Mouse (Mus musculus) embryonic facial prominence, embryonic 14.5 days (tissue): ENCODE measurements around the gene Ltbp4. TPM values are rescaled to one million over a fixed set of nuclear protein-coding genes. Genes with fewer than 3 reads are reported as not detected.

Experiments
- ATAC-seq: fragments of 200-750 bp; cut with Nextera tagmentation; 2 replicates; pipeline ENCODE4 v1.8.0; 2017; ENCODE audit warnings: low read depth, moderate number of reproducible peaks, moderate TSS enrichment
- DNase-seq: peaks from one replicate; pipeline ENCODE4 v3.0.0-alpha.2; 2015; ENCODE audit warnings: low spot score
- H3K27ac ChIP-seq: fragments of 300-500 bp; sonication (generic); replicated peaks from 2 replicates; pipeline ENCODE4 v1.5.1; 2014; ENCODE audit warnings: low read depth, mild to moderate bottlenecking, low read length, moderate library complexity
- H3K27me3 ChIP-seq: fragments of 300-500 bp; sonication (generic); replicated peaks from 2 replicates; pipeline ENCODE4 v1.6.1; 2014; ENCODE audit warnings: low read length; ENCODE audit not compliant: control insufficient read depth, insufficient read depth
- H3K36me3 ChIP-seq: fragments of 300-500 bp; sonication (generic); 2 replicates; pipeline ENCODE4 v1.6.1; 2014; ENCODE audit warnings: low read length, mixed read lengths; ENCODE audit not compliant: control insufficient read depth, insufficient read depth
- H3K4me1 ChIP-seq: fragments of 300-500 bp; sonication (generic); 2 replicates; pipeline ENCODE4 v1.6.1; 2014; ENCODE audit warnings: antibody characterized with exemption, low read length; ENCODE audit not compliant: control insufficient read depth, insufficient read depth
- H3K4me2 ChIP-seq: fragments of 300-500 bp; sonication (generic); 2 replicates; pipeline ENCODE4 v1.6.1; 2014; ENCODE audit warnings: low read depth, mild to moderate bottlenecking, low read length, moderate library complexity, mixed read lengths
- H3K4me3 ChIP-seq: fragments of 300-500 bp; sonication (generic); 2 replicates; pipeline ENCODE4 v1.5.1; 2014; ENCODE audit warnings: low read depth, mild to moderate bottlenecking, low read length
- H3K9ac ChIP-seq: fragments of 300-500 bp; sonication (generic); 2 replicates; pipeline ENCODE4 v1.6.1; 2014; ENCODE audit warnings: low read depth, mild to moderate bottlenecking, low read length, moderate library complexity, mixed read lengths
- H3K9me3 ChIP-seq: fragments of 300-500 bp; sonication (generic); 2 replicates; pipeline ENCODE4 v1.6.1; 2016; ENCODE audit warnings: low read length; ENCODE audit not compliant: control insufficient read depth
- WGBS: fragments of 180-500 bp; shearing (Covaris S2); extraction: QIAGEN DNeasy Blood & Tissue Kit; methylation state at CpG from one replicate; pipeline ENCODE4 v1.1.7; 2014; 5-methylcytosine and 5-hydroxymethylcytosine counted together
- polyA plus RNA-seq: library from polyadenylated mRNA; unstranded; fragments of >200 nt; fragmentation: Nextera tagmentation; extraction: Ambion mirVana; gene quantifications from 2 replicates; pipeline ENCODE4 v1.2.1, GENCODE M21; 2014

Gene Ltbp4
- polyA plus RNA-seq, 1 experiment from 2014 or later: 74.2 TPM

GRCm38 (mm10) chr7:27306161-27307160 lies 31.0 kb downstream of the Ltbp4 start:
- DNase-seq: no peak
- no peak for ATAC-seq

GRCm38 (mm10) chr7:27305091-27305730 lies 32.3 kb downstream of the Ltbp4 start:
- peaks cover 3% of the 10 kb centered on the region; the same call in 1 of the 2 replicates for H3K27me3 ChIP-seq
- H3K27ac ChIP-seq: no peak overlapping the region
- H3K4me2 ChIP-seq: no peak overlapping the region
- DNase-seq (no peak), ATAC-seq (no peak)
- no peak overlapping the region for H3K4me3 ChIP-seq
- no peaks in the 10 kb centered on the region for H3K9me3 ChIP-seq
- peaks cover 7% of the 10 kb centered on the region for H3K4me1 ChIP-seq
- H3K36me3 ChIP-seq: 0 out of 2 replicates have a peak, but pooled peaks cover 3% of the 10 kb centered on the region
- H3K9ac ChIP-seq: no peak overlapping the region
- WGBS: 87% methylated on average over 17 of the region's 17 CpGs

More at GRCm38 (mm10) chr7:27306161-27307160, 31.0 kb downstream of the Ltbp4 start:
- H3K4me3 ChIP-seq: no peak overlapping the region
- WGBS: 77% methylated on average over 24 of the region's 24 CpGs
- no peak overlapping the region for H3K9ac ChIP-seq
- H3K36me3 ChIP-seq: 0 out of 2 replicates have a peak, but pooled peaks cover 3% of the 10 kb centered on the region
- no peaks in the 10 kb centered on the region for H3K9me3 ChIP-seq
- no peak overlapping the region for H3K27ac ChIP-seq
- H3K4me1 ChIP-seq: peaks cover 11% of the 10 kb centered on the region
- peaks cover 3% of the 10 kb centered on the region; the same call in 1 of the 2 replicates for H3K27me3 ChIP-seq
- no peak overlapping the region for H3K4me2 ChIP-seq

- Histone ChIP-seq H3K4me3 (no peak overlapping the region), H3K4me1 (peaks cover 3% of the 10 kb centered on the region; the same call in 1 of the 2 replicates), H3K27me3 (0 out of 2 replicates have a peak, but pooled peaks cover 3% of the 10 kb centered on the region), H3K27ac (no peak overlapping the region), H3K4me2 (no peak overlapping the region), H3K9ac (no peak overlapping the region), H3K9me3 (no peaks in the 10 kb centered on the region), H3K36me3 (0 out of 2 replicates have a peak, but pooled peaks cover 3% of the 10 kb centered on the region)
- DNase-seq (peak; percentile 66), ATAC-seq (peak; percentile 9; the same call in 1 of the 2 replicates)
- 12% methylated on average over 11 of the region's 11 CpGs for WGBS
These were observed 35.3 kb downstream of the Ltbp4 start for GRCm38 (mm10) chr7:27302172-27302571.

GRCm38 (mm10) chr7:27300801-27301200 lies 36.7 kb downstream of the Ltbp4 start:
- 78% methylated on average over 5 of the region's 5 CpGs for WGBS
- H3K27me3 ChIP-seq: 0 out of 2 replicates have a peak, but pooled peaks cover 3% of the 10 kb centered on the region
- DNase-seq (no peak), ATAC-seq (no peak)
- no peak overlapping the region for H3K4me2 ChIP-seq
- H3K4me3 ChIP-seq: no peak overlapping the region
- no peaks in the 10 kb centered on the region for H3K9me3 ChIP-seq
- H3K36me3 ChIP-seq: no peaks in the 10 kb centered on the region
- H3K4me1 ChIP-seq: peaks cover 3% of the 10 kb centered on the region; the same call in 1 of the 2 replicates
- H3K9ac ChIP-seq: no peak overlapping the region
- H3K27ac ChIP-seq: no peak overlapping the region

GRCm38 (mm10) chr7:27300351-27300750 lies 37.1 kb downstream of the Ltbp4 start:
- H3K9me3 ChIP-seq: no peaks in the 10 kb centered on the region
- WGBS: 82% methylated on average over 4 of the region's 4 CpGs
- no peaks in the 10 kb centered on the region for H3K36me3 ChIP-seq
- no peak for ATAC-seq
- no peak overlapping the region for H3K4me3 ChIP-seq
- no peak for DNase-seq
- no peak overlapping the region for H3K9ac ChIP-seq
- 0 out of 2 replicates have a peak, but pooled peaks cover 3% of the 10 kb centered on the region for H3K27me3 ChIP-seq
- H3K4me2 ChIP-seq: no peak overlapping the region
- no peak overlapping the region for H3K27ac ChIP-seq
- peaks cover 3% of the 10 kb centered on the region; the same call in 1 of the 2 replicates for H3K4me1 ChIP-seq

- Histone ChIP-seq H3K9ac (no peak overlapping the region), H3K4me1 (peaks cover 3% of the 10 kb centered on the region; the same call in 1 of the 2 replicates), H3K27ac (no peak overlapping the region), H3K27me3 (0 out of 2 replicates have a peak, but pooled peaks cover 3% of the 10 kb centered on the region), H3K9me3 (no peaks in the 10 kb centered on the region), H3K4me3 (no peak overlapping the region), H3K4me2 (no peak overlapping the region), H3K36me3 (no peaks in the 10 kb centered on the region)
- 81% methylated on average over 6 of the region's 6 CpGs for WGBS
- ATAC-seq: no peak
- DNase-seq: no peak
These were observed 38.7 kb downstream of the Ltbp4 start for GRCm38 (mm10) chr7:27298816-27299215.

GRCm38 (mm10) chr7:27298033-27298610 lies 39.4 kb downstream of the Ltbp4 start:
- no peaks in the 10 kb centered on the region for H3K36me3 ChIP-seq
- no peak overlapping the region for H3K4me3 ChIP-seq
- no peaks in the 10 kb centered on the region for H3K9me3 ChIP-seq
- DNase-seq (no peak), ATAC-seq (no peak)
- 0 out of 2 replicates have a peak, but pooled peaks cover 3% of the 10 kb centered on the region for H3K27me3 ChIP-seq
- H3K4me1 ChIP-seq: peaks cover 3% of the 10 kb centered on the region; the same call in 1 of the 2 replicates
- no peak overlapping the region for H3K27ac ChIP-seq
- 75% methylated on average over 16 of the region's 16 CpGs for WGBS
- no peak overlapping the region for H3K4me2 ChIP-seq
- H3K9ac ChIP-seq: no peak overlapping the region

GRCm38 (mm10) chr7:27296518-27296917 lies 41.0 kb downstream of the Ltbp4 start:
- Histone ChIP-seq H3K9ac (no peak overlapping the region), H3K4me3 (no peak overlapping the region), H3K4me2 (no peak overlapping the region), H3K4me1 (peaks cover 5% of the 10 kb centered on the region; the same call in 1 of the 2 replicates), H3K9me3 (no peaks in the 10 kb centered on the region), H3K27ac (no peak overlapping the region), H3K27me3 (no peaks in the 10 kb centered on the region), H3K36me3 (no peaks in the 10 kb centered on the region)
- WGBS: 93% methylated on average over 4 of the region's 4 CpGs
- no peak for DNase-seq
- ATAC-seq: no peak
